Mouse (Mus musculus) hematopoietic multipotent progenitor cell, adult 10-12 weeks (in vitro differentiated cells): ENCODE data around the gene Hsf2. TPM values are rescaled to one million over a fixed set of nuclear protein-coding genes. Genes with fewer than 3 reads are reported as not detected.

Source experiments
- polyA plus RNA-seq: library from polyadenylated mRNA; stranded (reverse); fragments of >175 nt; gene quantifications from 2 replicates; pipeline ENCODE4 v1.2.3, GENCODE M21; 2012; ENCODE audit warnings: low replicate concordance

The Hsf2 gene
- polyA plus RNA-seq: 0.29 and 0.73 TPM in 2 replicates

GRCm38 (mm10) chr10:57485908-57486541 lies at the start of gene Hsf2:
Hsf2 (plus strand) TSS chr10:57486385.

GRCm38 (mm10) chr10:57532218-57533101 lies 46.3 kb downstream of the Hsf2 start, which contains the start of gene Serinc1:
Serinc1 (minus strand) TSS chr10:57532530.

Other genes starting within 250 kb of the Hsf2 start
- gene Serinc1, start 46.1 kb downstream of the Hsf2 start, polyA plus RNA-seq: 4.5 and 14.9 TPM in 2 replicates
- 16.9 and 20.1 TPM in 2 replicates for gene Pkib, start 145.6 kb downstream of the Hsf2 start, polyA plus RNA-seq